Mouse (Mus musculus) hindbrain, embryonic 13.5 days (tissue): ENCODE measurements at regions not wholly inside any gene's neighbourhood (a gene's known extent, or its start where the extent isn't known, plus 50 kb on each side); places are given as distances from the start of the nearest gene placed in this dataset.

ENCODE experiments used
- ATAC-seq: fragments of 200-750 bp; cut with Nextera tagmentation; 2 replicates; pipeline ENCODE4 v1.8.0; 2017; ENCODE audit warnings: moderate TSS enrichment; ENCODE audit not compliant: low FRiP score
- H3K27ac ChIP-seq: fragments of 300-500 bp; sonication (generic); 2 replicates; pipeline ENCODE4 v1.5.1; 2015; ENCODE audit warnings: inconsistent platforms, mild to moderate bottlenecking, moderate library complexity
- H3K27me3 ChIP-seq: fragments of 300-500 bp; sonication (generic); 2 replicates; pipeline ENCODE4 v1.6.1; 2015; ENCODE audit warnings: mild to moderate bottlenecking, inconsistent platforms
- H3K36me3 ChIP-seq: fragments of 300-500 bp; sonication (generic); 2 replicates; pipeline ENCODE4 v1.6.1; 2015; ENCODE audit warnings: mild to moderate bottlenecking, inconsistent platforms
- H3K4me1 ChIP-seq: fragments of 300-500 bp; sonication (generic); replicated peaks from 2 replicates; pipeline ENCODE4 v1.6.1; 2015; ENCODE audit warnings: inconsistent platforms
- H3K4me2 ChIP-seq: fragments of 300-500 bp; sonication (generic); 2 replicates; pipeline ENCODE4 v1.6.1; 2015; ENCODE audit warnings: inconsistent platforms, mild to moderate bottlenecking, moderate library complexity
- H3K4me3 ChIP-seq: fragments of 300-500 bp; sonication (generic); 2 replicates; pipeline ENCODE4 v1.5.1; 2015; ENCODE audit warnings: mild to moderate bottlenecking, inconsistent platforms
- H3K9ac ChIP-seq: fragments of 300-500 bp; sonication (generic); 2 replicates; pipeline ENCODE4 v1.6.1; 2015; ENCODE audit warnings: mild to moderate bottlenecking, inconsistent platforms
- H3K9me3 ChIP-seq: fragments of 300-500 bp; sonication (generic); 2 replicates; pipeline ENCODE4 v1.6.1; 2016; ENCODE audit warnings: inconsistent platforms
- WGBS: fragments of 180-500 bp; shearing (Covaris S2); methylation state at CpG from one replicate; pipeline ENCODE4 v1.1.7; 2015; 5-methylcytosine and 5-hydroxymethylcytosine counted together

GRCm38 (mm10) chr14:71254207-71254606 lies 654.6 kb upstream of the Fam160b2 start:
- H3K9me3 ChIP-seq = no peaks in the 10 kb centered on the region
- peaks cover 6% of the 10 kb centered on the region for H3K4me1 ChIP-seq
- no peaks in the 10 kb centered on the region for H3K27me3 ChIP-seq
- no peaks in the 10 kb centered on the region for H3K36me3 ChIP-seq
- ATAC-seq = no peak
- H3K4me3 ChIP-seq = no peak overlapping the region
- no peak overlapping the region for H3K27ac ChIP-seq
- no peak overlapping the region for H3K9ac ChIP-seq
- no peak overlapping the region for H3K4me2 ChIP-seq
- WGBS = 85% methylated on average over 1 of the region's 1 CpGs

- 93% methylated on average over 3 of the region's 3 CpGs for WGBS
- no peak for ATAC-seq
- no peak overlapping the region for H3K4me2 ChIP-seq
- H3K4me3 ChIP-seq = no peak overlapping the region
- H3K9ac ChIP-seq = no peak overlapping the region
- no peaks in the 10 kb centered on the region for H3K27me3 ChIP-seq
- no peaks in the 10 kb centered on the region for H3K36me3 ChIP-seq
- no peaks in the 10 kb centered on the region for H3K9me3 ChIP-seq
- no peak overlapping the region for H3K27ac ChIP-seq
- H3K4me1 ChIP-seq = peaks cover 8% of the 10 kb centered on the region
These were observed 652.5 kb upstream of the Fam160b2 start for GRCm38 (mm10) chr14:71252136-71252535.

DNA sequence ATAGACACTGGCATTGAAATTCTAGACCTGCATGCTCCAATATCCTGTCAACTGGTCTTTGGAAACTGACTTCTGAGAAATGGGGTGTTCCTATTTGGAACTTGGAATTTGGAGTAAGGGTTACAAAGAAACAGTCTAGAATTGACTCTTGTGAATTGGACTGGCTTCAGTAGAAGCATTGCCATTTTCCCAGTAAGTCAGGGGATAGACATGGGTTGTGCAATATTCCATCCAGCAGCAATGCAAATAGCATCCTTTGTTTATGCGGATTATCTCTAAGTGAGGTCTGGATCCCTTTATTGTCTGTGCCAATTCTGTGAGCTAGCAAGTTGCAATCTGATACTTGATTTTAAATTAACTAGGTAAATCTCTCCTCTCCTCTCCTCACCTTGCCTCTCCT lies 651.5 kb upstream of the Fam160b2 start:
- WGBS = 93% methylated on average over 1 of the region's 1 CpGs
- no peak for ATAC-seq

GRCm38 (mm10) chr14:71249387-71249965 lies 649.8 kb upstream of the Fam160b2 start:
- Histone ChIP-seq H3K27me3 (no peaks in the 10 kb centered on the region), H3K36me3 (no peaks in the 10 kb centered on the region), H3K9me3 (no peaks in the 10 kb centered on the region), H3K9ac (no peak overlapping the region), H3K4me1 (peaks cover 8% of the 10 kb centered on the region), H3K27ac (peak overlapping the region; percentile 72), H3K4me2 (no peak overlapping the region), H3K4me3 (no peak overlapping the region)
- peak; percentile 84 for ATAC-seq
- WGBS = 31% methylated on average over 7 of the region's 7 CpGs

More for the DNA sequence above, 651.5 kb upstream of the Fam160b2 start:
- no peaks in the 10 kb centered on the region for H3K9me3 ChIP-seq
- no peak overlapping the region for H3K27ac ChIP-seq
- no peaks in the 10 kb centered on the region for H3K27me3 ChIP-seq
- H3K4me1 ChIP-seq = peaks cover 8% of the 10 kb centered on the region
- no peak overlapping the region for H3K4me2 ChIP-seq
- H3K4me3 ChIP-seq = no peak overlapping the region
- no peak overlapping the region for H3K9ac ChIP-seq
- H3K36me3 ChIP-seq = no peaks in the 10 kb centered on the region

- Histone ChIP-seq H3K4me3 (no peak overlapping the region), H3K9me3 (no peaks in the 10 kb centered on the region), H3K9ac (no peak overlapping the region), H3K4me2 (no peak overlapping the region), H3K36me3 (no peaks in the 10 kb centered on the region), H3K27ac (no peak overlapping the region), H3K4me1 (peaks cover 8% of the 10 kb centered on the region), H3K27me3 (no peaks in the 10 kb centered on the region)
- WGBS = 96% methylated on average over 2 of the region's 2 CpGs
- no peak for ATAC-seq
These were observed 648.9 kb upstream of the Fam160b2 start for GRCm38 (mm10) chr14:71248534-71248933.

DNA sequence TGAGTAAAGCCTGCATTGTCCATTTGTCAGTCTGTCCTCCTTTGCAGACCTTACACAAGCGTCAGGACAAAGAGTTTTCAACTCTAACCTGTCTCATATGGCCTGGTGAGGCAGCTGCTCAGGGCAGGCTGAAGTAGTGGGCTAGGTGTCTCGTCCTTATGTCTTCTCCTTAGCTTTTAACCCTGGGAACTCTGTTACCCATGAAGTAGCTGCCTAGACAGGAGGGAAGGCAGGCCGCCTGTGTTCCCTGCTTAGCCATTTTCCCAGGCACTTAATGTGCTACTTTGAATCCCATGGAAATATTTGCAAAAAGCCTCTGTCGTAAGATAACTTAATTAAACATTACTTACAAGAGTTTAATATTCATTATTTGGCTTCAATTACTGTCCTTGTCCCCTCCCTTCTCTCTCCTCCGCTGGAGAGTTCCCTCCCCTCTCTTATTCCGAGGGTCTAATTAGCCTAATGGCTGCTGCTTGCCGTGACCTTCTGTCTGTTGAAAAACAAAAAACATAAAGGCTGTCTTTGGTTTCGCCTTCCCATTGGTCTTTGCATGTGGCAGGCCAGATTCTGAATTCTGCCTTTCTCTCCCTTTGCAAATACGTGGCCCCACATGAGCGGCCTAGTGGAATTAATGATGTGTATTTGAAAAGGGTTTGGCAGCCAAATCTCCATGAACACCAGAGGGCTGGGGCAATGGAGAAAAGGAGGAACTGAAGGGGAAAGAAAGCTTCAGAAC lies 642.2 kb upstream of the Fam160b2 start:
- peak; percentile 88 for ATAC-seq
- Histone ChIP-seq H3K27me3 (no peaks in the 10 kb centered on the region), H3K9me3 (no peaks in the 10 kb centered on the region), H3K36me3 (no peaks in the 10 kb centered on the region), H3K4me1 (peaks cover 18% of the 10 kb centered on the region), H3K9ac (no peak overlapping the region), H3K4me3 (no peak overlapping the region), H3K27ac (peak overlapping the region; percentile 31), H3K4me2 (peak overlapping the region; percentile 9; the same call in 1 of the 2 replicates)
- WGBS = 11% methylated on average over 10 of the region's 10 CpGs

GRCm38 (mm10) chr14:71236192-71236591 lies 636.6 kb upstream of the Fam160b2 start:
- H3K4me1 ChIP-seq = no peaks in the 10 kb centered on the region
- H3K4me2 ChIP-seq = no peak overlapping the region
- no peaks in the 10 kb centered on the region for H3K36me3 ChIP-seq
- no peak overlapping the region for H3K27ac ChIP-seq
- H3K4me3 ChIP-seq = no peak overlapping the region
- 96% methylated on average over 6 of the region's 6 CpGs for WGBS
- H3K9ac ChIP-seq = no peak overlapping the region
- H3K9me3 ChIP-seq = no peaks in the 10 kb centered on the region
- ATAC-seq = no peak
- no peaks in the 10 kb centered on the region for H3K27me3 ChIP-seq

DNA sequence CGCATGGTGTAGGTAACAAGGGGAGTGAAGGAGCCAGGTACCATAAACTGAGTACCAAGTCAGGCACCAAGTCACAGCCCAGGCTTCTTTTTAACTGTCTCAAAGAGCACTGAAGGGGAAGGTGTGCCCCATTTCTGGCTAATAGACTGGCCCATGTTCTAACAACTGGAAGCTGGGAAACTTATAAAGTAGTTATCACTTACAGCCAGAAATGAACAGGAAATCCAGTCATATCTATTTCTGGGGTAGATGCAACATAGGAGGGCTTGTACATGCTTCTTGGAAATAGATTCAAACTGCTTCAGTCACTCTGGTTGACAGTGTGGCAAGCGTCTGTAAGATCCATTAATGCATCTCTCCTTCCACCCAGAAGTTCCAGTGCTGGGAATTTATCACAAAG lies 635.3 kb upstream of the Fam160b2 start:
- no peaks in the 10 kb centered on the region for H3K36me3 ChIP-seq
- ATAC-seq = no peak
- no peaks in the 10 kb centered on the region for H3K9me3 ChIP-seq
- no peaks in the 10 kb centered on the region for H3K27me3 ChIP-seq
- no peak overlapping the region for H3K27ac ChIP-seq
- H3K4me3 ChIP-seq = no peak overlapping the region
- no peak overlapping the region for H3K4me2 ChIP-seq
- no peaks in the 10 kb centered on the region for H3K4me1 ChIP-seq
- WGBS = 95% methylated on average over 2 of the region's 2 CpGs
- H3K9ac ChIP-seq = no peak overlapping the region

GRCm38 (mm10) chr14:71234276-71234675 lies 634.6 kb upstream of the Fam160b2 start:
- WGBS = 69% methylated on average over 2 of the region's 2 CpGs

DNA sequence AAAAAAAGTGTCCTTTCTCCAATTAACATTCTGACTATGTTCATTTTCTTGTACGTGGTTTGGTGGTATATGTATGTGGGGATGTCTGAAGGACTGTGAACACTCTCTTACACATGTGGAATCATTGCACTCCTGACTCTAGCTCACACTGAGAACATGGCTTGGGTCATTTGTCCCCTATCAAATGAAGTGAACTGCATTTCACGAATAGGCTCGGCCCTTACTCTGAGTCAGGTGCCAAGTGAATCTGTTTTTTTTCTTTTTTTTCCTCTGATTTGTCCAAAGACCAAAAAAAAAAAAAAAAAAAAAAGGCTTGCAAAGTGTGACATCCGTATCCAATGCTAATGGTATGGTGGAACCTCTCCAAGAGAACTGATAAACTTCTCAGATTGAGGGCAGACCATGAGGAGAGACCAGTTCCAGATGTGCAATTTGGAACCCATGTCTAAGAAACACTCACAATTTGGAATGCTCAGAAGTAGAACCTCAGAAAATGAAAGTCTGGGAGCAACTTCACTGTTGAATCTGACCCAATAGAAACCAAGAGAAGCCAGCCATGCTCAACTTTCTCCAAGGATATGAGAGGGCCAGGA lies 631.7 kb upstream of the Fam160b2 start:
- no peak overlapping the region for H3K4me2 ChIP-seq
- no peaks in the 10 kb centered on the region for H3K27me3 ChIP-seq
- H3K4me1 ChIP-seq = no peaks in the 10 kb centered on the region
- H3K27ac ChIP-seq = no peak overlapping the region
- WGBS = 94% methylated on average over 4 of the region's 4 CpGs
- ATAC-seq = no peak
- H3K9me3 ChIP-seq = no peaks in the 10 kb centered on the region
- H3K36me3 ChIP-seq = no peaks in the 10 kb centered on the region
- H3K9ac ChIP-seq = no peak overlapping the region
- no peak overlapping the region for H3K4me3 ChIP-seq

More at GRCm38 (mm10) chr14:71234276-71234675, 634.6 kb upstream of the Fam160b2 start:
- Histone ChIP-seq H3K27me3 (no peaks in the 10 kb centered on the region), H3K9ac (no peak overlapping the region), H3K4me1 (no peaks in the 10 kb centered on the region), H3K36me3 (no peaks in the 10 kb centered on the region), H3K27ac (no peak overlapping the region), H3K4me2 (no peak overlapping the region), H3K9me3 (no peaks in the 10 kb centered on the region), H3K4me3 (no peak overlapping the region)
- ATAC-seq = no peak

DNA sequence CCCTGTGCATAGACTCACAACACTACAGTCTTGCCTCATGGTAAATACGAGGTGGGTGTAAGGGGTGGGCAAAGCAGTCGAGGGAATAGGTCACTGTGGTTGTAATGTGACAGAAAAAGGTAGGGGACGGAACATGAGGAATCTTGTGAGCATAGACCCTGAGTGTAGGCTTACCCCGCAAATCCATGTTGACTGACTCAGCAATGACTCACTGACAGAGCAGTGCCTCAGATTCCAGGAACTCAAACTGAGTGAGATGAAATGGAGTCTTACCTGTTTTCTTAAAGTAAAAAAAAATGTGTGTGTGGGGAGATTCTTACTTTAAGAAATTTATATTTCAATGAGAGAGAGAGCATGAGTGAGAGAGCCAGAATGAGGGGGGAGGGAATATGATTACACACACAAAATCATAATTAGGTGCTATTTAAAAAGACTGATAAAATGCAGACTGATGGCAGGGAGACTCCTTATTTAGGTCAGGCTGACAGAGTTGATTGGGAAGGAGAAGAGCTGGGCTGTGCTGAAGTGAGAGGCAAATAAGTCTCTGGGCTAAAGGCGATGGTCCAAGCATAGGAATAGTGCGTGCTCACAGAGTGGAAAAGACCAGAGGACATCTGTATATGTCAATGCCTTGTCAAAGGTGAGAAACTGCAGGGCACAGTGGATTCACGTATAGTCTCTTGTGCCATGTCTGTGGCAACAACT lies 631.0 kb upstream of the Fam160b2 start:
- Histone ChIP-seq H3K4me3 (no peak overlapping the region), H3K36me3 (no peaks in the 10 kb centered on the region), H3K27me3 (no peaks in the 10 kb centered on the region), H3K4me2 (no peak overlapping the region), H3K27ac (no peak overlapping the region), H3K9me3 (no peaks in the 10 kb centered on the region), H3K4me1 (no peaks in the 10 kb centered on the region), H3K9ac (no peak overlapping the region)
- 86% methylated on average over 7 of the region's 7 CpGs for WGBS
- ATAC-seq = no peak

DNA sequence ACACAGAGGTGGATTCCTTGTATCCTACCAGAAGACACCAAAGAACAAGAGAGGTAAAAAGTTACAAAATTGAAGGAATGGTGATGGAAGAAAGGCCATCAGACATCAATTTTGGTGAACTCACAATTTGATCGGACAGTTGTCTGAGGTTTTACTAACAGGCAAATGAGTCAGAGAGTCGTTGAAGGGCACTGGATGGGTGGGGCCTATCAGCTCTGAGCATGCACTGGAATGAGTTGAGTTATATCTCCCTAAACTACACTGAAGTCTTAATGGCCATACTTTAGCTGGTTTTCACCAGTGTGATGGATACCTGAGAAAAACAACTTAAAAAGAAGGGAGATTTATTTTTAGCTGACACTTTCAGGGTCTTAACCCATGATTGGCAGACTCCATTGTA lies 630.3 kb upstream of the Fam160b2 start:
- no peaks in the 10 kb centered on the region for H3K27me3 ChIP-seq
- no peaks in the 10 kb centered on the region for H3K36me3 ChIP-seq
- no peak overlapping the region for H3K9ac ChIP-seq
- no peak overlapping the region for H3K27ac ChIP-seq
- 90% methylated on average over 2 of the region's 2 CpGs for WGBS
- no peak for ATAC-seq
- no peaks in the 10 kb centered on the region for H3K4me1 ChIP-seq
- H3K4me3 ChIP-seq = no peak overlapping the region
- H3K4me2 ChIP-seq = no peak overlapping the region
- H3K9me3 ChIP-seq = no peaks in the 10 kb centered on the region
